Mouse (Mus musculus): ENCODE results near the gene Mstn. TPM values are rescaled to one million over a fixed set of nuclear protein-coding genes. Genes with fewer than 3 reads are reported as not detected.

Gene Mstn
- polyA plus RNA-seq (2014; fragmentation: Illumina TruSeq; extraction: RNeasy Lipid Tissue Mini Kit (QIAGEN cat#74804); ENCODE audit: low read depth, low replicate concordance), result 0.10 TPM

DNA sequence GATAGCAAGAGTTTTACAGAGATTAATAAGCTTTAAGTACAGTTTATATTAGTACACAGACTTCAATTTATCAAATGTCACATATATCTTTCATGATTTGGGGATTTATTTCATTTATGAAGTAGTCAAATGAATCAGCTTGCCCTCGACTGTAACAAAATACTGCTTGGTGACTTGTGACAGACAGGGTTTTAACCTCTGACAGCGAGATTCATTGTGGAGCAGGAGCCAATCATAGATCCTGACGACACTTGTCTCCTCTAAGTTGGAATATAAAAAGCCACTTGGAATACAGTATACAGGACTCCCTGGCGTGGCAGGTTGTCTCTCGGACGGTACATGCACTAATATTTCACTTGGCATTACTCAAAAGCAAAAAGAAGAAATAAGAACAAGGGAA, at the start of gene Mstn:
Gene Mstn (plus strand): TSS at position 301 of the 400 bp plus-strand sequence.

DNA sequence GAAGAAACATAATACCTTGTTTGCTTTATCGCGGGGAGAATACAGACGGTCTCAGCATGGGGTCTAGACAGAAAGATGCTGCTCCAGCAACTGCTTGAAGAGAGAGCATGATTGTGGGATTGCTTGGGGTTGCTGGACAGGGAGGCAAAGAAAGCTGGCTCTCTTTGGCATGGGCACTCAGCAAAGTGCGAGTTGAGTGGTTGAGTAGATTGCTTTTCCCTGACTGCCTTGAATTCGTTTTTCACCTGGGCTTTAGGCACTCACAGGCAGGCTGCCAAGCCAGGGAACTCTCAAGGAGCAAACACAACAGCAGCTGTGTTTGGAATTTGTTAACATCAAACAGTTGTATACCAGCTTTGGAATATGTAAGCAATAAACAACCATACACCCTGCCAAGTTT, 41.4 kb upstream of the Mstn start, which contains the start of gene 1700019D03Rik:
Gene 1700019D03Rik (minus strand): TSS at position 101 of the 400 bp plus-strand sequence.

Other genes starting within 250 kb of the Mstn start
- gene Inpp1, start 244.0 kb upstream of the Mstn start, polyA plus RNA-seq (2014; fragmentation: Illumina TruSeq; extraction: RNeasy Lipid Tissue Mini Kit (QIAGEN cat#74804); ENCODE audit: low read depth, low replicate concordance), result 43.4 TPM
- gene Hibch, start 216.7 kb upstream of the Mstn start, polyA plus RNA-seq (2014; fragmentation: Illumina TruSeq; extraction: RNeasy Lipid Tissue Mini Kit (QIAGEN cat#74804); ENCODE audit: low read depth, low replicate concordance), result 20.5 TPM
- 251 TPM for gene 1700019D03Rik, start 41.5 kb upstream of the Mstn start, polyA plus RNA-seq (2014; fragmentation: Illumina TruSeq; extraction: RNeasy Lipid Tissue Mini Kit (QIAGEN cat#74804); ENCODE audit: low read depth, low replicate concordance)
- gene 1700019A02Rik, start 126.0 kb downstream of the Mstn start, polyA plus RNA-seq (2014; fragmentation: Illumina TruSeq; extraction: RNeasy Lipid Tissue Mini Kit (QIAGEN cat#74804); ENCODE audit: low read depth, low replicate concordance), result 923 TPM
- gene Pms1, start 235.4 kb downstream of the Mstn start, polyA plus RNA-seq (2014; fragmentation: Illumina TruSeq; extraction: RNeasy Lipid Tissue Mini Kit (QIAGEN cat#74804); ENCODE audit: low read depth, low replicate concordance), result 5.9 TPM
- gene Ormdl1, start 235.5 kb downstream of the Mstn start, polyA plus RNA-seq (2014; fragmentation: Illumina TruSeq; extraction: RNeasy Lipid Tissue Mini Kit (QIAGEN cat#74804); ENCODE audit: low read depth, low replicate concordance), result 12.4 TPM
- not detected for gene Gm28778, start 235.5 kb downstream of the Mstn start, polyA plus RNA-seq (2014; fragmentation: Illumina TruSeq; extraction: RNeasy Lipid Tissue Mini Kit (QIAGEN cat#74804); ENCODE audit: low read depth, low replicate concordance)

Measured in testis, adult 10 weeks (tissue).